Mouse (Mus musculus) layer of hippocampus, adult 9-11 months (tissue): ENCODE results near the gene Ces1c.

Experiments
- DNase-seq: peaks from one replicate; pipeline ENCODE4 v3.0.0; 2022

Gene Ces1c

DNA sequence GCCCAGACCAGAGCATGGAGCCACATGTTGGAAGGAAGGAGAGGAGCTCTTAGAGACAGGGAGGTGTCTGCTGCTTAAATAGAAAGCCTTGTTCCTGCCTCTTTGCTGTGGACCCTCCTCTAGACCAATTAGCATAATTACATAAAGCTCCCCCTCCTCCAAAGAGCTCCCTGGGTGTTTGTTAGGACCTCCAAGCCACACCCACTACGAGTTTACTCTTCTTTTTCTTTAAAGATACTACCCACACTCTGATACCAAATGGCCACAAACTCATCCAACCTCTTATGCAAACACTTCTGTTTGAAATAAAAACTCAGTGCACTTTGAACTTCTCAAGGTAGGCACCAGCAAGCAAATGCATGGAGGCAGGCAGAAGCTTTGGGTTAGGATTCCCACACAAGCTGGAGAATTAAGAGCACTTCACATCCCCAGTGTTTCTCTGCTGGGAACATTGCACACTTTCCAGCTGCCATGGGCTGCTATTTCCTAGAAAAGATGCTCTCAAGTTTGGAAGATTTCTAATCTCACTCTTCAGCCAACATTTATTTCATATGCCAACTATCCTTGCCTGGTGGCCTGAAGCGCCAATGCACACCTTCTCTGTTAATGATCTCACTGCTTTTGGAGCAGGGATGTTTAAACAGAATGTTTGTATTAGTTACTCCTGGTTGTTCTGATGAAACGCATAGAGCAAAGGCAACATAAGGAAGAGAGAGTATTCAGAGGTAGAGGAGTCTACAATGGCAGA is at the start of gene Ces1c:
Ces1c (minus strand) TSS at position 51 of the 748 bp plus-strand sequence.
- peak; percentile 3 for DNase-seq

DNA sequence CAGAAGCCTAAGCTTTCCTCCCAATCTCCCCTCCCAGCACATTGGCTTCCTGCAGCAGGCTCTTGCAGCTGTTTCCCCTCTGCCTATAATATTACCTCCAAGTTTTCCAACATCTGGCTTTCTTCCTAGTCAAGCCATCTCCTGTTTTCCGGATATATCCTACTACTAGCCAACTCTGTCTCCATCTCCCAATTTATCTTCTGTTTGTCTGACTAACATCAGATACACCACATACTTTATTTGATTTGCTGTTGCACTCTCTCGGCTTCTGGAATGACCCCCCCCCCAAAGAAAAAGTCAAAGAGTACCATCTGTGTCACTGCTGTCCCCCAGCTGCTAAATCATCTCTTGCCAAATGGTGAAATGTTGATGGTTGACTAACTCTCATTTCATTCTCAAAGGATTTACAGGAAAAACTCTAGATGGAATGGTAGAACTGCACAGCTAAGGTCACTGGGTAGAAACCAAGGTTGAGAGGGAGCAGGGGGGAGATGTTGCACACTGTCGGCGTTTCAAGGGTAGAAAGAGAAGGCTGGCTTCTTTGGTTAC is 49.6 kb upstream of the Ces1c start:
- DNase-seq = no peak

DNA sequence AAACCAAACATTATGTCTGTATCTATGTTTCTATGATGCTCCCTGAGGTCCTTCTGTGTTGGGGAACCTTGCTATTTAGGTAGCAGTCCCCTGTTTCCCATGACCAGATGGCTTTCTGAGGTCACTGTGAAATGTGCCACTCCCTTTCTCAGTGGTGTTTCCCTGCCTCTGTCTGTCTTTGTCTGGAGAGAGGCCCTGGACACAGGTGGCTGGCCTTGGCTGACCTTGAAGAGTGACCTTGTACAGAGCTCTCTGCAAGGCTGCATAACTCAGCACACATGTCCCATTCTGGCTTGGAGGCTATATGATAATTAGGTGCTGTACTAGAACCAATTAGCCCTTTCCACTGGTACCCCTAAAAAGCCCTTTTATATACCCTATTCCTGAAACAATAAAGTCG is 45.5 kb upstream of the Ces1c start:
- no peak for DNase-seq

DNA sequence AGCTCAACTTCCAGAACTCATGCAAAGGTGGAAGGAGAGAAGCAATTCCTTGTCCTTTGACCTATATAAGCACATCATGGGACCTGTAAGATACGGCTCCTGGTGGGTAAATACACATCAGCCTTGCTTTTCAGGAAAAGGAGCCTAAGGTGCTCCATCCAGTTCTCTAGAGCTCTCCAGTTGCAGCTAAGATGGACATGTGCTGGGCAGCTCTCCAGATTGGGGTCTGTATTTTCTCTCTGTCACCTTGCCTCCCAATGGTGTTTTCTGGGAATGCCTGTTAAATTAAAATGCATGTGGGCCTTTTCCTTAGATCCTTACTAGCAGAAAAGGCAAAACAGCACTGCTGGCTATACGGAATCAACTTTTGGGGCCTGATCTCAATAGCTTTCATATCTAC is 43.5 kb upstream of the Ces1c start:
- no peak for DNase-seq

DNA sequence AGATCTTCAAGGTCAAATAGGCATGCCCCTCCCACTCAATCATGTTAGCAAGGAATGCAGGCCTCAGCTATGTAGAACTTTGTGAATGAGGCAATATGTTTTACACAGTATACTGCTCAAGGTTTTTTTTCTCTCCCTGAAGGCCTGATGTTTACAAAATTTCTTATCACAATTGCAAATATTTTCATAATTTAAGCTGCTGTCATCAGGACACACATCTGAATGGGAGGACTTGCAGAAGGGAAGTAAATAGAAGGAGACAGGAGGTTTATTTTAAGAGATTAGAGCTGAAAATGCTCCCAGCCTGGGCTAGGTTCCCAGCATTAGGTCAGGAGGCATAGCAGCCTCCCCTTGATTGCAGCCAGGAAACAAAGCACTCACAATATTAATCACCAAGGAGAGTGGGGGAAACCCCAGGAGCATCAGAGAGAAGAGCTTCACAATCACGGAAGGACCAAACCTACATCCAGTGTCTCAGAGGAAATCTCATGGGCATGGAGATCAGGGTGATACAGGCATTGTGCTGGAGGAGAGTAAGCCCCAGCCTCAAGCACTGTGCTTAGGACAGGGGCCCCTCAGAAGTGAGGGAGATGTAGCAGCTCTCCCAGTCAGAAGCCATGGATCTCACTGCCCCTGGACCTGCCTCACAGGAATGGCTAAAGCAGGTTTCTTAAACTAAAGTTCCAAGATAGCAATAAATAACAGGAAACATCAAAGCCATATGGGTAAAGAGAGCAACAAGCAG is 40.9 kb upstream of the Ces1c start:
- no peak for DNase-seq

DNA sequence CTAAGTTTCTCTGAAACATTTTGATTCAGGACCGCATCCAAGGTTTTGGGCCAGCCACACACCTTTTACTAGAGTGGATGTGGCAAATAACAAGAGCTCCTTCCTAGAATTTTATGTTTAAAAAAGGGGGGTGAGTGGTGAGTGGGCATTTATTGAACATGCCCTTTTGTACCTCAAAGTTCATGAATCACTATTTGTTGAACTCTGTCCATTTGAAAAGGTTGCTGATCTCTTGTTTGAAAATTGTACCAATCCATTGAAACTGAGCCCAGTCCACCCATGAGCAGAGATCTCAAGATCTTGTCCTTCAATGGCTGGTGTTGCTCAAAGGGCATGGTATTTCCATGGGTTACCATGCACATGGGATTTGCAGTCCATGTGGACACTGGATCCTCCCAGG is 32.3 kb upstream of the Ces1c start:
- no peak for DNase-seq

DNA sequence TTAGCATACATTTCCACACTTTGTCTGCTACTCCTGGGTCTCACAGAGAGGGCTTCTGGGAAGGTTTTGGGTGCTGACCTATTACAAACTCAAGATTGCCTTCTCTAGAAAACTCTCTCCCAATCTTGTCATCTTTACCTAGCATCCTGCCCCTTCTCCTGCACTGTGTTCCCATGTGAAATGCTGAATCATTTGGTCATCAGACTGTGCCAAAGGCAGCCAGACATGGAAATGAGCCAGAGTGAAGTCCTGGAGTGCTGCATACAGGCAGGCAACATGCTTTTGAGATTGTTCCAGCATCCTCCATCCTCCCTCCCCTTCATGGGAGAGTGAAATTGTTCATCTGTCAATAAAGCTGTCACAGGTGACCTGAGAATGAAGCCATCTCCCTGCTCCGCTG is 20.3 kb upstream of the Ces1c start:
- DNase-seq = no peak

DNA sequence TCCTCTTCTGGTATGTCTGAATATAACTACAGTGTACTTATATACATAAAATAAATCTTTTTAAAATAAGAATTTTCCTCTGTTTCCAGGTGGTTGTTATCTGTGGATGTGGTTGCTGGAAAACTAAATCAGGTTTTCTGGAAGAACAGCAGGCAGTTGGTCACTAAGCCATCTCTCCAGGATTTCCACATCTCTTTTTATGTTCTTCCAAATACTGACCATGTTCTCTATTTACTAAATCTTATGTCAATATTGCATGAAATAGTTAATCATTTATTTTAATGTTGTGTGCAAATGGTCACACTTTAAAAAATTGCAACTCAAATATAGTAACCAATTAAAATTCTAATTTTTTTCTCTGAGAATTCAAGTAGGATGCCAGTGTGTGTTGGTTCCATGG is 16.2 kb upstream of the Ces1c start:
- no peak for DNase-seq

DNA sequence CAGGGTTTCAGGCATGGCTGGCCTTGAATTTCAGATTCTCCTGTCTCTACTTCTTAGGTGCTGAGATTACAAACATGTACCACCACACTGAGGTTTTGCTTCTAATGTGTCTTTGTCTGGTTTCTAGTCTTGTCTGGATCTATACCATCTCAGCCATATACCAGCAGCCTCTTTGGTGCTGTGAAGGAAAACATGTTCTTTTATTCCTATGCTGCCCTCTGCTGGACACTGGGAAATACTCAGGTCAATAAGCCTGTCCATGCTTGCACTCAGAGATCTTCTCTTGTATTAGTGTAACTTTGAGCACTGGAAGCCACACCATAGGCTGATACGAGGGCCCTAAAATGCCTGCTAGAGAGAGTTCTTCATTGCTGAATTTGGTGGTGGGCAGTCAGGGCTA is 9.6 kb upstream of the Ces1c start:
- DNase-seq = peak; percentile 13

DNA sequence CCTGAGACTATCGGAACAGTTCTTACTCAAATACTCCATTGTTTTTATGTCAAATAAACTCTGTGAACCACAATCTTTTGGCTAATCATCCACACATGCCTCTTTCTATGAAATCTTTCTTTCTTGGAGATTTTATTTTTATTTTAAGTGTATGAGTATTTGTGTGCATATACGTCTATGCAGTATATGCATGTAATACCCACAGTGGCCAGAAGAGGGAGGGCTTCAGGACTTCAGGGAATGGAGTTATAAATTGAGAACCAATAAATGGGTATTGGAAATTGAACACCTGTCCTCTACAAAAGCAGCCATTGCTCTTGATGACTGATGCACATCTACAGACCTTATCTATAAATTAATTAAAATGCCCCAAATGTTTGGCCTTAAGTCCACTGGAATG is 1.1 kb upstream of the Ces1c start:
- no peak for DNase-seq

DNA sequence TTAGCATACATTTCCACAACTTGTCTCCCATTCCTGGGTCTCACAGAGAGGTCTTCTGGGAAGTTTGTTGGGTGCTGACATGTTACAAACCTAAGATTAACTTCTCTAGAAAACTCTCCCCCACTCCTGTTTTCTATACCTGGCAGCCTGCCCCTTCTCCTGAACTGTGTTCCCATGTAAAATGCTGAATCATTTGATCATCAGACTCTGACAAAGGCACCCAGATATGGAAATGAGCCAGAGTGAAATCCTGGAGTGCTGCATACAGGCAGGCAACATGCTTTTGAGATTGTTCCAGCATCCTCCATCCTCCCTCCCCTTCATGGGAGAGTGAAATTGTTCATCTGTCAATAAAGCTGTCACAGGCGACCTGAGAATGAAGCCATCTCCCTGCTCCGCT is 4.6 kb downstream of the Ces1c start:
- peak; percentile 10 for DNase-seq

DNA sequence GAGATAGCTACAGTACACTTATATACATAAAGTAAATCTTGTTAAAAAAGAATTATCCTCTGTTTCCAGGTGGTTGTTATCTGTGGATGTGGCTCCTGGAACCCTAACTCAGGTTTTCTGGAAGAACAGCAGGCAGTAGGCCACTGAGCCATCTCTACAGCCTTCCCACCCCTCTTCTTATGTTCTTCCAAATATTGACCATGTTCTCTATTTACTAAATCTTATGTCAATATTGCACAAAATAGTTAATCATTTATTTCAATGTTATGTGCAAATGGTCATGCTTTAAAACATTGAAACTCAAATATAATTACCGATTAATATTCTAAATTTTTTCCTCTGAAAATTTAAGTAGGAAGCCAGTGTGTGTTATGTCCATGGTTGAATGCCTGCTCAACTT is 9.1 kb downstream of the Ces1c start:
- DNase-seq = no peak

DNA sequence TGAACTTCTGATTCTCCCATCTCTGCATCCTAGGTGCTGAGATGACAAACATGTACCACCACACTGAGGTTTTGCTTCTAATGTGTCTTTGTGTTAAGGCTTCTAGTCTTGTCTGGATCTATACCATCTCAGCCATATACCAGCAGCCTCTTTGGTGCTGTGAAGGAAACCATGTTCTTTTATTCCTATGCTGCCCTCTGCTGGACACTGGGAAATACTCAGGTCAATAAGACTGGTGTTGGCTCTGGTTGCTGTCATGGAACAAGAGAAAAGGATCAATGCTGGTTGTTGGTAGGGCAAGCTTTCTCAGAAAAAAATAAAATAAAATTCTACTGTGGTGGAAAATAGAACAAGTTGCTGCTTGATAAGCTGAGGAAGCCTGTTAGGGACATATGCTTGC is 35.7 kb downstream of the Ces1c start:
- DNase-seq = peak; percentile 33

DNA sequence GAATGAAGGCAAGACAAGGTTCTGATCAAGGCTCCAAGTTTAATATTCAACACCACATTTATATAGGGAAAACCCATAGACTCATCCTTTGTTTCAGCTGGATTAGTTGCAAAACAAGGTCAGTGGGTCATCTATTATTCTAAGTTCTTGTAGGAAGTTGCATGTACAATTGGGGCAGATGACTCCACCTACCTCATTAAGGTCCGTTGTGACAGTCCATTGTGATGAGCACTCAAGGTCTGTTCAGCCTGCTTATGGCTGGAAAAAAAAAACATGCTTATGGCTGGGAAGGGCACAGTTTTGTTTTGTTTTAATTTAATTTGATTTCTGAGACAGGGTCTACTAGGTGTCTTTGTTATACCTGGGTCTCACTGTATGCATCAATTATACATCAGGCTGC is 39.8 kb downstream of the Ces1c start:
- no peak for DNase-seq

DNA sequence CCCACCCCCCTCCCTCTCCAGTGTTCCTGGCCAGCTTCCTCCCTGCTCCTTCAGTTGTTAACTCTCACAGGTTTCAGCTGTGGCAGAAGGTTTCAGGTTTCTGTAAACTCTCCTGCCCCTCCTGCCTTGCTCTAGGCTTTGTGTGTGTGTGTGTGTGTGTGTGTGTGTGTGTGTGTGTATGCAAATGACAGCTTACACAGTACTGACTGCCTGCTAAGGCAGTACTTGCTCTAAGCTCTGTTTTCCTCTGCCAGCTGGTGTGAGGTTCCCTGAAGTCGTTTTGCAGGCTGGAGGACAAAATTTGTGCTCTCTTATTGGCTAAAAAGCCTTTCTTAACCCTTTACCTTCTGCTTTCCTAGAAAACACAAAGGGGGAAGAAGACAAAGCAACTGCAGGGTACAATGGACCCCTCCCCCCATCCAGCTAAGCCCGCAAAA is 42.4 kb downstream of the Ces1c start:
- DNase-seq = no peak

DNA sequence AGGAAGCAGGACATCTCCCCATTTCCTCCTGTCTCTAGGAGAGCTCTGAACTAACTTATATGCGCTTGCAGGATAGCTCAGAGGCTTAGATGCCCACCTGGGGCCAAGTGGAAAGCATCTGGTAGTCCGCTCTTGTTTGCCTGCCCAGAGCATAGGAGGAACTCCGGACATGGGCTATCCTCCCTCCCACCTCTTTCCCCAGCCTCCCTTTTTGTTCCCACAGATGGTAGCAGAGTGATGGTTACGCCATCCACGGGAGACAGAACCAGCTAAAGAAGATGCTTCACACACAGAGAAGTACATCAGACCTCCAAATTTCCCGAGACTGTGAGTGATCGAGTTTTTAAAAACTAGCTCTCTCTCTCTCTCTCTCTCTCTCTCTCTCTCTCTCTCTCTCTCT is 42.9 kb downstream of the Ces1c start:
- DNase-seq = no peak

DNA sequence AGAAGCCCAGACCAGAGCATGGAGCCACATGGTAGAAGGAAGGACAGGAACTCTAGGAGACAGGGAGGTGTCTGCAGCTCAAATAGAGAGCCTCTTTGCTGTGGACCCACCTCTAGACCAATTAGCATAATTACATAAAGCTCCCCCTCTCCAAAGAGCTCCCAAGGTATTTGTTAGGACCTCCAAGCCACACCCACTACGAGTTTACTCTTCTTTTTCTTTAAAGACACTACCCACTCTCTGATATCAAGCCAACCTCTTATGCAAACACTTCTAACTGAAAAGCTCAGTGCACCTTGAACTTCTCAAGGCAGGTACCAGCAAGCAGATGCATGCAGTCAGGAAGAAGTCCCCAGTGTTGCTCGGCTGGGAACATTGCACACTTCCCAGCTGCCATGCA is 51.2 kb downstream of the Ces1c start, which contains the start of gene Ces1b:
Ces1b (minus strand) TSS at position 131 of the 400 bp plus-strand sequence.
- DNase-seq = no peak

DNA sequence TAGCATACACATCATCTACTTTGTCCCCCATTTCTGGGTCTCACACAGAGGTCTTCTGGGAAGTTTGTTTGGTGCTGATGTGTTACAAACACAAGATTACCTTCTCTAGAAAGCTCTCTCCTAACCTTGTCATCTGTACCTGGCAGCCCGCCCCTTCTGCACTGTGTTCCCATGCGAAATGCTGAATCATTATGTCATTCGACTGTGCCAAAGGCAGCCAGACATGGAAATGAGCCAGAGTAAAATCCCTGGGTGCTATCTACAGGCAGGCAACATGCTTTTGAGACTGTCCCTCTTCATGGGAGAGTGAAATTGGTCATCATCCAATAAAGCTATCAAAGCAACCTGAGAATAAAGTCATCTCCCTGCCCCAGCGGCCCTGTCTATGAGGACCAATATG is 55.8 kb downstream of the Ces1c start:
- no peak for DNase-seq

DNA sequence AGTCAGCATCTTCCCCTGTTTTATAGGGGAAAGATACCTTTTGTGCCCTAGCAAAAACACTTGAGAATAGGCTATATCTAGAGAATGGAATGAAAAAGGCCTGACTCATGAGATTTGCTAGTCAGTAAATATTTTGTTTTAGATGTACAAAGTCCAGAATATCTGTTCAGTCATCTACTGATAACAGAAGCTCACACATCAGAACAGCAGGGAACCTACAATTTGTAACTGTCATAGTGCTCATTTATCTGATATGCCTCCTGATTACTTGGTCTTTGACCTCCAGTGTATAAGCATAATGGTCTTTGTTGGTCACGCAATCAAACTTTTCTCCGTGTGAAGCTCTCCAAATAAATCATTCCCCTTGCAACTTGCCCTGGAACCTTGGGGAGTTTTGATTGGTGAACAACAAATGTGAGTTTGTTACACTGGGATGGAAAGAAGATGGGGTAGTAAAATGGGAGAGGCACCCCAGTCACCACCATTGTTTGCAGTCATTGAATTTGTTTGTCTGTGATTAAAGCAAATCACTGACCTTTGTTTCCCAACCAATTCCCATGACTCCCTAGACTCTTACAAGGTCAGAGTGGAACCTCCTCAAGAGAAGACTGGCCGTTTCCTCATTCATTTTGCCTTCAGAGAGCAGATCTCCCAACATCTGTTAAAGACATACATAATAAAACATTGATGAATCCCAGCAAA is 67.5 kb downstream of the Ces1c start:
- no peak for DNase-seq

DNA sequence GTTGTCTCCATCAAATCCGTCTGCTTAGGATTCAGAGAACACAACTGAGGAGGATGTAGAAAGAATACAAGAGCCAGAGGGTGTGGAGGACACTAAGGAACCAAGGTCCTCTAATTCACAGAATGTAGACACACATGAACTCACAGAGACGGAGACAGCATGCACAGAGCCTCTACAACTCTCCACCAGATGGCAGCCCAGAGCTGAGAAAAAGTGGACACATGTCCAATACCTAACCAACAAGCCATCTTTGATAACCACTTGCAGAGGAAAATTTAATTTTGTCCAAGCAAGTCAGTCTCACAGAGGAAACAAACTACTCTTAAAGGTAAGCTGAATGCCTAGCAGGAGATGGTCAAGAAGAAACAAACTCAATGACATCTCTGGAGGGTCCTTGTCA is 71.9 kb downstream of the Ces1c start:
- peak; percentile 9 for DNase-seq

DNA sequence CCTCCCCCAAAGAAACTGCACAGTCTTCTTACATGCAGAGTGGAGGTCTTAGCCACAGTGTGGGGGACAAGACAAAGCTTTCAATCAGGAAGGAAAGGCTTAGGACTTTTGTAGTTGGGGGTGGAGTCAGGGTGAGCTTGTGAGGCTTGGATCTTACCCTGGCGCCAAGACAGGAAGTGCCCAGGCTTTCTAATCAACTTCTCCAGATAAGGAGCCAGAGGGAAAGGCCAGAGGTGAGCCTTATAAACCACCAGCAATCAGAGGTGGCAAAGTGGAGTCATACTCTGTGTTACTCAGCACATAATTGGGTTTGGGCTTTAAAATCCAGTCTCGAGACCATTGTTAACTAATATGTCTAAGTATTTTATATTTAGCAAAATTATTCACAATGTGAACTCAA is 75.8 kb downstream of the Ces1c start:
- DNase-seq = no peak
